Mouse (Mus musculus) testis, adult 2 months (tissue): ENCODE data around the gene Olfr507. TPM values are rescaled to one million over a fixed set of nuclear protein-coding genes. Genes with fewer than 3 reads are reported as not detected.

Experiments used
- H3K27ac ChIP-seq: fragments of 200-500 bp; 2 replicates; pipeline ENCODE4 v1.5.1; 2012; ENCODE audit warnings: low read depth, low read length; ENCODE audit not compliant: control insufficient read depth, insufficient read depth
- H3K27me3 ChIP-seq: fragments of 200-500 bp; 2 replicates; pipeline ENCODE4 v1.6.1; 2012; ENCODE audit warnings: mild to moderate bottlenecking, low read length, moderate library complexity; ENCODE audit not compliant: control insufficient read depth, insufficient read depth
- H3K36me3 ChIP-seq: fragments of 200-500 bp; 2 replicates; pipeline ENCODE4 v1.6.1; 2012; ENCODE audit warnings: mild to moderate bottlenecking, low read length; ENCODE audit not compliant: control insufficient read depth, insufficient read depth
- H3K4me1 ChIP-seq: fragments of 200-500 bp; 2 replicates; pipeline ENCODE4 v1.6.1; 2012; ENCODE audit warnings: low read length; ENCODE audit not compliant: control insufficient read depth, insufficient read depth
- H3K4me3 ChIP-seq: fragments of 200-500 bp; 2 replicates; pipeline ENCODE4 v1.5.1; 2012; ENCODE audit warnings: low read depth, mild to moderate bottlenecking, low read length, moderate library complexity, mixed read lengths; ENCODE audit not compliant: control insufficient read depth
- CTCF ChIP-seq: fragments of 200-500 bp; IDR thresholded peaks from 2 replicates; pipeline ENCODE4 v1.5.1; 2012; ENCODE audit warnings: low read depth, mild to moderate bottlenecking, inconsistent platforms, low read length, moderate library complexity; ENCODE audit not compliant: control insufficient read depth, insufficient read depth, insufficient replicate concordance
- POLR2A ChIP-seq: fragments of 200-500 bp; IDR thresholded peaks from 2 replicates; pipeline ENCODE4 v1.6.1; 2012; ENCODE audit warnings: low read depth, mild to moderate bottlenecking, inconsistent platforms, low read length, moderate library complexity; ENCODE audit not compliant: control insufficient read depth
- polyA plus RNA-seq: library from polyadenylated mRNA; depleted of rRNA; stranded (reverse); fragments of >200 nt; gene quantifications from 2 replicates; pipeline ENCODE4 v1.2.3, GENCODE M21; 2012; rRNA removed

Gene Olfr507
- polyA plus RNA-seq, 1 experiment = not detected

DNA sequence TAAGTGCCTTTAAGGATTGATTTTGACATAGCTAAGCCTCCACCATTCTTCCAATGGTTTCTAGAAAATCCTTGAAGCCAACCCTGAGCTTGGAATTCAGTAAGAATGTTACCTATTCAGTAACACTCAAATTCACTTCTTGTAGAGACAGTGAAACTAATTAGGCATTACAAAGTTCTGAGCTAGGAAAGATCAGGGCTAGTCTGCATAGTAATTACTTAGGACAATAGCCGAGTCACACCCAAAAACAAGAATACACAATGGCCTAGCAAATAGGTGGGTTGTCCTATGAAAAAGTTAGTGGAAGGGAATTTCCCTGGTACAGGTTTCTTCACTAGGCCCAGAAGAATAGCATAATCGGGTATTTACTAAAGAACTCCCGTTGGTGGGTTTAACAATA is 40.8 kb downstream of the Olfr507 start:
- H3K4me3 ChIP-seq = no peak overlapping the region
- H3K27ac ChIP-seq = no peak overlapping the region
- TF ChIP-seq POLR2A = no peak
- TF ChIP-seq CTCF = no peak

DNA sequence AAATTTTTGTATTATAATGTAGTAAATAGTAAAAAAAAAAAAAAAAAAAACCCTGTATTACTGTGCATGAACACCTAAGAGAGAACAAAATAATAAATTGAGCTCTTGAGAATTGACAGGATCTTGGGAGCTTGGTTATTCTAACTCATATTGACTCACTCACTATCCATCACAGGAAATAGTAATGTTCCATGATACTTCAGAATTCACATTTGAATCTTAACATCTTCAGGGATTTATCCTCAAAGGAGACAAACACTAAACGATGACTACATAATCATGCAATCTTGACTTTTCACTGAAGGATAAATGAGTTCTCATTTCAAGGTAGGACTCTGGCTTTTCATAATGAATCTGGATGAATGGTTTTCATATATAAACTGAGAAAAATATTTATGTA is 44.5 kb downstream of the Olfr507 start, which contains the start of gene Olfr510:
TSS of gene Olfr510 (plus strand) at position 301 of the 400 bp plus-strand sequence.
- no peaks in the 10 kb centered on the region for H3K4me1 ChIP-seq
- no peaks in the 10 kb centered on the region for H3K27me3 ChIP-seq
- H3K4me3 ChIP-seq = no peak within 1 kb of the TSS
- no peak for TF ChIP-seq CTCF
- no peak for TF ChIP-seq POLR2A
- H3K36me3 ChIP-seq = no peaks in the 10 kb centered on the region
- H3K27ac ChIP-seq = no peak within 1 kb of the TSS

More for the DNA sequence above, 40.8 kb downstream of the Olfr507 start:
- Histone ChIP-seq H3K36me3 (no peaks in the 10 kb centered on the region), H3K4me1 (no peaks in the 10 kb centered on the region), H3K27me3 (no peaks in the 10 kb centered on the region)

DNA sequence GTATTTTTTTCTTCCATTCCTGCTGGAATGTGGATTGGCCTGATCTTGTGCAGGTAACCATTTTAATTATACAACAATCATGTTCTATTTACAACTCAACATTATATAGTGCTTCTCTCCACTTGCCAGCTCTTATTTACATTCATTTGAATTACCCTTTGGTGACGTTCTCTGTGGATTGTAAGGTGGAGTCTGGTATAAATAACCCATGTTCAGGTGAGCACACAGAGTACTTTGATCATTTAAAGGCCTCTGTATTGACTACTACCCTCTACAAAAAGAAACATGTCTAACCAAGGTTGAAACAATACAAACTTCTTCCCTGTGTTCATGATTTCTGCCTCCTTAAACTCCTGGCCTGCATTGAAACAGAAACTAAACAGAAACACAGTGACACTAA is 49.4 kb downstream of the Olfr507 start:
- H3K36me3 ChIP-seq = no peaks in the 10 kb centered on the region
- H3K27ac ChIP-seq = no peak overlapping the region
- H3K4me1 ChIP-seq = no peaks in the 10 kb centered on the region
- no peaks in the 10 kb centered on the region for H3K27me3 ChIP-seq
- TF ChIP-seq POLR2A (no peak), CTCF (no peak)
- H3K4me3 ChIP-seq = no peak overlapping the region

Other genes starting within 250 kb of the Olfr507 start
- not detected in 2 replicates for gene Olfr495, start 228.6 kb upstream of the Olfr507 start, polyA plus RNA-seq
- not detected in 2 replicates for gene Olfr497, start 201.4 kb upstream of the Olfr507 start, polyA plus RNA-seq
- gene Olfr498, start 156.5 kb upstream of the Olfr507 start, polyA plus RNA-seq = not detected in 2 replicates
- gene Olfr502, start 96.7 kb upstream of the Olfr507 start, polyA plus RNA-seq = not detected in 2 replicates
- gene Olfr503, start 77.3 kb upstream of the Olfr507 start, polyA plus RNA-seq = not detected in 2 replicates
- gene Olfr504, start 56.0 kb upstream of the Olfr507 start, polyA plus RNA-seq = not detected in 2 replicates
- gene Olfr506, start 11.0 kb upstream of the Olfr507 start, polyA plus RNA-seq = not detected in 2 replicates
- not detected in 2 replicates for gene Olfr508, start 8.2 kb downstream of the Olfr507 start, polyA plus RNA-seq
- gene Olfr509, start 30.1 kb downstream of the Olfr507 start, polyA plus RNA-seq = not detected in 2 replicates
- gene Olfr510, start 44.6 kb downstream of the Olfr507 start, polyA plus RNA-seq = not detected in 2 replicates
- gene Olfr512, start 91.5 kb downstream of the Olfr507 start, polyA plus RNA-seq = 0.10 and 0.12 TPM in 2 replicates
- gene Olfr513, start 129.2 kb downstream of the Olfr507 start, polyA plus RNA-seq = not detected in 2 replicates
- gene Olfr514, start 204.2 kb downstream of the Olfr507 start, polyA plus RNA-seq = not detected in 2 replicates
- gene Olfr516, start 228.7 kb downstream of the Olfr507 start, polyA plus RNA-seq = not detected in 2 replicates